In the genomic region with DNA sequence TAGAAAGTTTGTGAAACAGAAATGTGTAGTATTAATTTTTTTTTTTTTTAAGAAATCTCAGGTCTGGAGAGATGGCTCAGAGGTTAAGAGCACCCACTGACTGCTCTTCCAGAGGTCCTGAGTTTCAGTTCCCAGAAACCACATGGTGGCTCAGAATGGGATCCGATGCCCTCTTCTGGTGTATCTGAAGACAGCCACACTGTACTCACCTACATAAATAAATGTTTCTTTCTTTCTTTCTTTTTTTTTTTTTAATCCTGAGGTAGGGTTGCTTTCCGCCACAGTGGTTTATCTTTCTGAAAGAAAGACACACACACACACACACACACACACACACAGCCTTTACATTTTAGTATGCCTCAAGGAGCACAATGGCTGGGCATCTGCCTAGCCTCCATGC, we compare ENCODE assay signal across 29 mouse cellular contexts.
DNase-seq lines count a peak whose midpoint lies in the region; ATAC-seq and TF ChIP-seq lines count a peak whose summit lies in the region.
"Had no signal": no experiment of that assay in that cellular context is flagged by ENCODE, and none has a peak within 500 bp of the region (broad histone marks: within the 10 kb centered on the region; RNA-seq: fewer than 3 reads in every experiment).

No protein-coding gene starts in this region.

- H3K4me1 ChIP-seq in hindbrain, postnatal 0 days (ENCODE audit: insufficient read depth, low read length), result 0 out of 2 replicates have a peak, but pooled peaks cover 4% of the 10 kb centered on the region
- H3K4me1 ChIP-seq in hindbrain, embryonic 16.5 days (ENCODE audit: control insufficient read depth, insufficient read depth, low read depth, low read length), result peaks cover 8% of the 10 kb centered on the region
- no peaks in the 10 kb centered on the region for H3K4me1 ChIP-seq in lung, postnatal 0 days (ENCODE audit: insufficient read depth, low read depth, low read length)
- peaks cover 14 to 56% of the 10 kb centered on the region in 2 experiments for H3K4me1 ChIP-seq in MEL (ENCODE audit: control insufficient read depth in 1 of 2, insufficient read depth in 2 of 2, low read length in 2 of 2)
- peaks cover 12% of the 10 kb centered on the region for H3K4me1 ChIP-seq in forebrain, embryonic 13.5 days

- no peak for TF ChIP-seq POLR2A in MEL (IDR thresholded peaks at IDR 0.05; ENCODE audit: control insufficient read depth in 1 of 2, insufficient read depth in 1 of 2, low read depth in 1 of 2, low read length in 2 of 2, poor library complexity in 1 of 2)

- no peak overlapping the region for H3K4me3 ChIP-seq in hindbrain, postnatal 0 days (ENCODE audit: low read length)
- no peak overlapping the region for H3K4me3 ChIP-seq in hindbrain, embryonic 16.5 days (ENCODE audit: low read length)
- H3K4me3 ChIP-seq in lung, postnatal 0 days (ENCODE audit: low read depth, low read length), result no peak overlapping the region
- H3K4me3 ChIP-seq in MEL (ENCODE audit: control insufficient read depth in 1 of 2, insufficient read depth in 1 of 2, low read depth in 2 of 2, low read length in 2 of 2), result no peak overlapping the region
- no peak overlapping the region for H3K4me3 ChIP-seq in forebrain, embryonic 13.5 days
- H3K4me3 ChIP-seq: heart, adult 2 months; heart, embryonic 12.5 days; hindbrain, embryonic 13.5 days; limb, embryonic 10.5 days; limb, embryonic 15.5 days; liver, embryonic 13.5 days had no signal

- TF ChIP-seq EP300 in lung, postnatal 0 days (IDR thresholded peaks at IDR 0.05), result no peak
- TF ChIP-seq EP300 in MEL (IDR thresholded peaks at IDR 0.05; ENCODE audit: low read depth in 1 of 2, low read length in 2 of 2), result no peak

- no peaks in the 10 kb centered on the region for H3K27me3 ChIP-seq in hindbrain, postnatal 0 days (ENCODE audit: insufficient read depth, low read length)
- H3K27me3 ChIP-seq in hindbrain, embryonic 16.5 days (replicated peaks; ENCODE audit: control insufficient read depth, insufficient read depth, low read length), result no peaks in the 10 kb centered on the region
- H3K27me3 ChIP-seq in lung, postnatal 0 days (replicated peaks; ENCODE audit: insufficient read depth, low read length), result no peaks in the 10 kb centered on the region
- no peaks in the 10 kb centered on the region for H3K27me3 ChIP-seq in MEL (ENCODE audit: control insufficient read depth in 1 of 2, insufficient read depth in 2 of 2, low read length in 2 of 2)
- no peaks in the 10 kb centered on the region for H3K27me3 ChIP-seq in forebrain, embryonic 13.5 days
- H3K27me3 ChIP-seq: heart, embryonic 12.5 days; hindbrain, embryonic 13.5 days; limb, embryonic 15.5 days; liver, embryonic 13.5 days had no signal

- 0 out of 2 replicates have a peak, but pooled peaks have one; percentile 19 for TF ChIP-seq CTCF in hindbrain, postnatal 0 days (IDR thresholded peaks at IDR 0.05; ENCODE audit: low read depth)
- peak; percentile 25; the same call in 1 of the 2 replicates for TF ChIP-seq CTCF in lung, postnatal 0 days (IDR thresholded peaks at IDR 0.05)
- peak in 2 of 3 experiments; percentile 16 to 38; a peak in 3 of 6 replicates for TF ChIP-seq CTCF in MEL (IDR thresholded peaks at IDR 0.05 in 2 of 3, conservative IDR thresholded peaks at IDR 0.05 in 1 of 3; ENCODE audit: control insufficient read depth in 1 of 3, insufficient read depth in 1 of 3, low read depth in 2 of 3, low read length in 3 of 3, poor library complexity in 1 of 3, severe bottlenecking in 1 of 3)

- ATAC-seq in hindbrain, postnatal 0 days, result no peak
- no peak for ATAC-seq in hindbrain, embryonic 16.5 days
- ATAC-seq in lung, postnatal 0 days, result no peak
- ATAC-seq in forebrain, embryonic 13.5 days, result no peak
- ATAC-seq: CD4-positive, CD25-positive, alpha-beta regulatory T cell, adult 4 months; forebrain, embryonic 16.5 days had no signal

- no peak for DNase-seq in hindbrain, postnatal 0 days (ENCODE audit: low spot score)
- no peak for DNase-seq in lung, postnatal 0 days (ENCODE audit: low spot score)
- no peak for DNase-seq in lung, postnatal 25 days (ENCODE audit: low spot score)
- peak; percentile 39 for DNase-seq in MEL (ENCODE audit: low read depth, low spot score)
- no peak for DNase-seq in cerebellum, postnatal 25 days
- no peak for DNase-seq in B cell, adult 2 months
- DNase-seq: adrenal gland, adult 8-10 months; cerebellum, adult 8-10 months; cerebellum, postnatal 36 days; heart, adult 2 months; heart, postnatal 4 days; kidney, adult 8-10 months; kidney, postnatal 10 days; liver, embryonic 13.5 days; lung, adult 18-20 months; lung, postnatal 10 days; midbrain, embryonic 14.5 days; right cerebral cortex, postnatal 25 days; spleen, adult 18-20 months; thymus, adult 18-20 months; thymus, postnatal 36 days had no signal

- no peak overlapping the region for H3K9ac ChIP-seq in hindbrain, postnatal 0 days (replicated peaks; ENCODE audit: low read length)
- no peak overlapping the region for H3K9ac ChIP-seq in hindbrain, embryonic 16.5 days (ENCODE audit: low read depth, low read length)
- H3K9ac ChIP-seq in lung, postnatal 0 days (replicated peaks; ENCODE audit: low read depth), result no peak overlapping the region
- no peak overlapping the region for H3K9ac ChIP-seq in MEL (ENCODE audit: control insufficient read depth, low read depth, low read length, poor library complexity, severe bottlenecking)
- no peak overlapping the region for H3K9ac ChIP-seq in forebrain, embryonic 13.5 days
- H3K9ac ChIP-seq: heart, embryonic 12.5 days; hindbrain, embryonic 13.5 days; limb, embryonic 15.5 days; liver, embryonic 13.5 days had no signal

- no peak overlapping the region for H3K4me2 ChIP-seq in hindbrain, postnatal 0 days (ENCODE audit: low read depth, low read length)
- no peak overlapping the region for H3K4me2 ChIP-seq in hindbrain, embryonic 16.5 days (ENCODE audit: low read length)
- H3K4me2 ChIP-seq in lung, postnatal 0 days (replicated peaks; ENCODE audit: low read depth, low read length), result no peak overlapping the region
- H3K4me2 ChIP-seq in forebrain, embryonic 13.5 days, result no peak overlapping the region
- H3K4me2 ChIP-seq: heart, embryonic 12.5 days; hindbrain, embryonic 13.5 days; limb, embryonic 15.5 days; liver, embryonic 13.5 days had no signal

- no peak overlapping the region for H3K27ac ChIP-seq in hindbrain, postnatal 0 days
- H3K27ac ChIP-seq in hindbrain, embryonic 16.5 days (ENCODE audit: low read depth, low read length), result no peak overlapping the region
- no peak overlapping the region for H3K27ac ChIP-seq in lung, postnatal 0 days (ENCODE audit: low read length)
- H3K27ac ChIP-seq in MEL (ENCODE audit: control insufficient read depth, low read depth, low read length), result no peak overlapping the region
- H3K27ac ChIP-seq in forebrain, embryonic 13.5 days, result no peak overlapping the region
- H3K27ac ChIP-seq: heart, adult 2 months; hindbrain, embryonic 13.5 days; limb, embryonic 10.5 days; limb, embryonic 15.5 days; liver, embryonic 13.5 days had no signal

- TF ChIP-seq RAD21 in MEL (IDR thresholded peaks at IDR 0.05; ENCODE audit: low read depth, low read length), result no peak; the same call in 1 of the 2 replicates

- 85% methylated on average over 2 of the region's 2 CpGs for WGBS in hindbrain, postnatal 0 days
- WGBS in hindbrain, embryonic 16.5 days, result 80% methylated on average over 2 of the region's 2 CpGs
- WGBS in lung, postnatal 0 days, result 84% methylated on average over 2 of the region's 2 CpGs
- WGBS in forebrain, embryonic 13.5 days, result 67% methylated on average over 2 of the region's 2 CpGs

- no peaks in the 10 kb centered on the region for H3K79me2 ChIP-seq in MEL (ENCODE audit: control insufficient read depth, insufficient read depth, low read length, poor library complexity)

- H3K9me3 ChIP-seq in hindbrain, postnatal 0 days (ENCODE audit: low read length), result no peaks in the 10 kb centered on the region
- no peaks in the 10 kb centered on the region for H3K9me3 ChIP-seq in hindbrain, embryonic 16.5 days (ENCODE audit: control insufficient read depth, low read length)
- no peaks in the 10 kb centered on the region for H3K9me3 ChIP-seq in lung, postnatal 0 days (ENCODE audit: low read length)
- H3K9me3 ChIP-seq in MEL (replicated peaks; ENCODE audit: insufficient read depth, low read length), result no peaks in the 10 kb centered on the region
- no peaks in the 10 kb centered on the region for H3K9me3 ChIP-seq in forebrain, embryonic 13.5 days (replicated peaks)
- H3K9me3 ChIP-seq: heart, embryonic 12.5 days; hindbrain, embryonic 13.5 days; limb, embryonic 10.5 days; limb, embryonic 15.5 days; liver, embryonic 13.5 days had no signal

- H3K36me3 ChIP-seq in hindbrain, postnatal 0 days (ENCODE audit: insufficient read depth, low read length), result no peaks in the 10 kb centered on the region
- H3K36me3 ChIP-seq in hindbrain, embryonic 16.5 days (ENCODE audit: control insufficient read depth, insufficient read depth, low read length), result no peaks in the 10 kb centered on the region
- H3K36me3 ChIP-seq in lung, postnatal 0 days (ENCODE audit: insufficient read depth, low read length), result no peaks in the 10 kb centered on the region
- peaks cover 0 to 42% of the 10 kb centered on the region in 2 experiments; a peak in 2 of 4 replicates for H3K36me3 ChIP-seq in MEL (ENCODE audit: control insufficient read depth in 1 of 2, insufficient read depth in 2 of 2, low read length in 2 of 2)
- H3K36me3 ChIP-seq in forebrain, embryonic 13.5 days (ENCODE audit: poor library complexity, severe bottlenecking), result no peaks in the 10 kb centered on the region
- H3K36me3 ChIP-seq: heart, embryonic 12.5 days; hindbrain, embryonic 13.5 days; limb, embryonic 10.5 days; limb, embryonic 15.5 days; liver, embryonic 13.5 days had no signal

TF ChIP-seq in MEL, 35 proteins besides CTCF, POLR2A, EP300 and RAD21:
- 0 out of 2 replicates have a peak, but pooled peaks have one; percentile 11 for TF ChIP-seq MXI1 (IDR thresholded peaks at IDR 0.05; ENCODE audit: low read depth, low read length)
- 0 out of 2 replicates have a peak, but pooled peaks have one; percentile 13 for TF ChIP-seq SMC3 (IDR thresholded peaks at IDR 0.05; ENCODE audit: low read depth, low read length)
- TF ChIP-seq NRF1 (IDR thresholded peaks at IDR 0.05; ENCODE audit: insufficient read depth, low read depth, low read length, poor library complexity, severe bottlenecking), result no peak
- no peak for TF ChIP-seq ZKSCAN1 (IDR thresholded peaks at IDR 0.05; ENCODE audit: low read depth, low read length)
- TF ChIP-seq RCOR1 (IDR thresholded peaks at IDR 0.05; ENCODE audit: low read depth, low read length), result no peak
- peak; percentile 76; the same call in 1 of the 2 replicates for TF ChIP-seq MYC (IDR thresholded peaks at IDR 0.05; ENCODE audit: low read depth, low read length)
- TF ChIP-seq ZNF384 (IDR thresholded peaks at IDR 0.05; ENCODE audit: low read depth, low read length), result peak; percentile 69
